Mouse (Mus musculus) CH12.LX (cell line): ENCODE measurements at regions not wholly inside any gene's neighbourhood (a gene's known extent, or its start where the extent isn't known, plus 50 kb on each side); places are given as distances from the start of the nearest gene placed in this dataset.

Experiments
- CTCF ChIP-seq, 2 experiments: IDR thresholded peaks in 1 of 2; conservative IDR thresholded peaks in 1 of 2; 2 replicates each; pipeline ENCODE4 v1.5.1; 2011 to 2012; ENCODE audit warnings: low read depth in 2 of 2, low read length in 2 of 2, improper control_type of control experiment in 1 of 2, inconsistent platforms in 1 of 2, mild to moderate bottlenecking in 1 of 2, moderate library complexity in 1 of 2
- ELF1 ChIP-seq: IDR thresholded peaks from 2 replicates; pipeline ENCODE4 v1.6.1; 2014; ENCODE audit warnings: low read depth, mild to moderate bottlenecking, inconsistent platforms, low read length, improper control_type of control experiment
- JUN ChIP-seq: IDR thresholded peaks from 2 replicates; pipeline ENCODE4 v1.6.1; 2011; ENCODE audit warnings: low read depth, mild to moderate bottlenecking, low read length, improper control_type of control experiment, moderate library complexity; ENCODE audit not compliant: insufficient read depth
- MAFK ChIP-seq: IDR thresholded peaks from 2 replicates; pipeline ENCODE4 v1.6.1; 2011; ENCODE audit warnings: low read length, improper control_type of control experiment; ENCODE audit not compliant: insufficient replicate concordance
- POLR2A ChIP-seq: IDR thresholded peaks from 2 replicates; pipeline ENCODE4 v1.6.1; 2011; ENCODE audit warnings: low read depth, mild to moderate bottlenecking, improper control_type of control experiment, low read length

DNA sequence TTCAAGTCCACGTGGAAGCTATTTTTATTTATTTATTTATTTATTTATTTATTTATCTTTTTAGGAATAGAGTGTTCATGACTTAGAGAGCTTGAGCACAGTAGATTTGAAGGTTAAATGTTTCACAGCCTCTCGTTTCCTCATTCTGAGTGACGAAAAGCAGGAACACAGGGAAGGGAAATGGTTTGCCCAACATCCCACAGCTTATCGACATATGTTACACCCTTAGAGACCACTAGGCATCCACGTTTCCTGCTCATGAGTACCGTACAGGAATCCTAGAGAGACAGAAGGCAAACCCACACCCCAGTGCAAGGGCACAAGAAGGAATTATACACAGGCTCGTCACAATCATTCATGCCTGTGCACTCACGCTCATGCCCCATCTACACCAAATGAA is 122.5 kb upstream of the Thbs1 start:
- TF ChIP-seq CTCF (conservative IDR thresholded peaks at IDR 0.05 in 1 of 2, IDR thresholded peaks at IDR 0.05 in 1 of 2; ENCODE audit: low read depth in 2 of 2, low read length in 2 of 2) (no peak), POLR2A (no peak), MAFK (no peak), ELF1 (no peak), JUN (no peak)
